Mouse (Mus musculus) stomach, postnatal 0 days (tissue): ENCODE measurements around the gene Tbxa2r. TPM values are rescaled to one million over a fixed set of nuclear protein-coding genes. Genes with fewer than 3 reads are reported as not detected.

ENCODE experiments used
- ATAC-seq: fragments of 200-750 bp; cut with Nextera tagmentation; 2 replicates; pipeline ENCODE4 v1.8.0; 2017; ENCODE audit not compliant: low FRiP score, low TSS enrichment
- DNase-seq: peaks from one replicate; pipeline ENCODE4 v3.0.0-alpha.2; 2016; ENCODE audit warnings: low spot score
- H3K27ac ChIP-seq: fragments of 300-500 bp; sonication (generic); replicated peaks from 2 replicates; pipeline ENCODE4 v1.5.1; 2014; ENCODE audit warnings: mild to moderate bottlenecking, control low read depth
- H3K27me3 ChIP-seq: fragments of 300-500 bp; sonication (generic); 2 replicates; pipeline ENCODE4 v1.6.1; 2014; ENCODE audit warnings: low read length; ENCODE audit not compliant: control insufficient read depth, insufficient read depth
- H3K36me3 ChIP-seq: fragments of 300-500 bp; sonication (generic); 2 replicates; pipeline ENCODE4 v1.6.1; 2014; ENCODE audit warnings: low read length, mixed read lengths; ENCODE audit not compliant: control insufficient read depth, insufficient read depth
- H3K4me1 ChIP-seq: fragments of 300-500 bp; sonication (generic); replicated peaks from 2 replicates; pipeline ENCODE4 v1.6.1; 2014; ENCODE audit warnings: antibody characterized with exemption; ENCODE audit not compliant: control insufficient read depth, insufficient read depth
- H3K4me2 ChIP-seq: fragments of 300-500 bp; sonication (generic); replicated peaks from 2 replicates; pipeline ENCODE4 v1.6.1; 2014; ENCODE audit warnings: low read depth, mild to moderate bottlenecking, control low read depth, moderate library complexity
- H3K4me3 ChIP-seq: fragments of 300-500 bp; sonication (generic); 2 replicates; pipeline ENCODE4 v1.5.1; 2014; ENCODE audit warnings: low read depth, low read length, control low read depth
- H3K9ac ChIP-seq: fragments of 300-500 bp; sonication (generic); 2 replicates; pipeline ENCODE4 v1.6.1; 2014; ENCODE audit warnings: mild to moderate bottlenecking, low read length, control low read depth, mixed read lengths
- H3K9me3 ChIP-seq: fragments of 300-500 bp; sonication (generic); 2 replicates; pipeline ENCODE4 v1.6.1; 2016; ENCODE audit warnings: low read length; ENCODE audit not compliant: control insufficient read depth
- CTCF ChIP-seq: IDR thresholded peaks from 2 replicates; pipeline ENCODE4 v1.5.1; 2016; ENCODE audit warnings: antibody characterized with exemption, low read depth, mild to moderate bottlenecking, moderate library complexity
- EP300 ChIP-seq: optimal IDR thresholded peaks from 2 replicates; pipeline ENCODE3; 2016; ENCODE audit warnings: antibody characterized with exemption
- WGBS: fragments of 180-500 bp; shearing (Covaris S2); extraction: QIAGEN DNeasy Blood & Tissue Kit; methylation state at CpG from one replicate; pipeline ENCODE4 v1.1.7; 2014; 5-methylcytosine and 5-hydroxymethylcytosine counted together
- polyA plus RNA-seq: library from polyadenylated mRNA; unstranded; fragments of >200 nt; fragmentation: Nextera tagmentation; extraction: Ambion mirVana; gene quantifications from 2 replicates; pipeline ENCODE4 v1.2.1, GENCODE M21; 2015

Gene Tbxa2r
- polyA plus RNA-seq, 1 experiment from 2014 or later: 20.2 TPM

DNA sequence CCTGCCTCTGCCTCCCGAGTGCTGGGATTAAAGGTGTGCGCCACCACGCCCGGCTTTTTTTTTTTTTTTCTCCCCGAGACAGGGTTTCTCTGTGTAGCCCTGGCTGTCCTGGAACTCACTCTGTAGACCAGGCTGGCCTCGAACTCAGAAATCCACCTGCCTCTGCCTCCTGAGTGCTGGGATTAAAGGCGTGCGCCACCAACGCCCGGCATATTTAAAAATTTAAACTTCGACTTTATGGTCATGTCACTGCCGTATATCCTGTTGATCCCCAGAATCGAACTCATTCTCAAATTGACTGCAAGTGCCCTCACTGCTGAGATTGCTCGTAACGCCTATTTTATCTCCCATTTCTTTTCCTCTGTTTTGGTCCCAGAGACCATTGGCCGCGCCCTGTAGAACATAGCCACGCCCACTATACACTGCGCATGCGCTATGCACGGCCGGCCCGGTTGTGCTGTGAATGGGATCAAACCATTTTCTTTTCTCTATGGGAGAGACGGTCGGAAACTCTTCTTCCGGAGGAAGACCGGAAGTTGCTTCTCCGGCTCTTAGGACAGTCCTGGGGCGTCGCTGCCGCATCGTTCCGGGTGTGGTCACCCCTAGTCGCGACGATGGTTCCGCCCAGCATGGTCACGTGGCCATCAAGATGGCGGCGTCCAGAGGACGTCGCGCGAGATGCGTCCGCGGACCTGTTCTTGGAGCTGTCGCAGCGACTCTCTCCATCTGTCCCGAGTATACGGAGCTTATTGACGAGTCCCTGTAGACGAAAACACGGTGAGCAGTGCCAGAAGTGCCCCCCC, 55.5 kb downstream of the Tbxa2r start, which contains the start of the genes Dohh and Gm48551:
Gene Dohh, plus strand, starts transcription at position 627 of the 803 bp plus-strand sequence.
Gene Gm48551, plus strand, starts transcription at position 665 of the 803 bp plus-strand sequence.
- Histone ChIP-seq H3K4me1 (peaks cover 8% of the 10 kb centered on the region; the same call in 1 of the 2 replicates), H3K4me3 (peak within 1 kb of the TSS; percentile 86), H3K4me2 (peak within 1 kb of the TSS; percentile 89), H3K27ac (peak within 1 kb of the TSS; percentile 95), H3K9me3 (no peaks in the 10 kb centered on the region), H3K27me3 (no peaks in the 10 kb centered on the region), H3K36me3 (peaks cover 15% of the 10 kb centered on the region; the same call in 1 of the 2 replicates), H3K9ac (peak within 1 kb of the TSS; percentile 92)
- 5% methylated on average over 49 of the region's 54 CpGs for WGBS
- peak; percentile 98 for DNase-seq
- TF ChIP-seq EP300 (peak; percentile 88), CTCF (no peak)
- peak; percentile 89 for ATAC-seq

DNA sequence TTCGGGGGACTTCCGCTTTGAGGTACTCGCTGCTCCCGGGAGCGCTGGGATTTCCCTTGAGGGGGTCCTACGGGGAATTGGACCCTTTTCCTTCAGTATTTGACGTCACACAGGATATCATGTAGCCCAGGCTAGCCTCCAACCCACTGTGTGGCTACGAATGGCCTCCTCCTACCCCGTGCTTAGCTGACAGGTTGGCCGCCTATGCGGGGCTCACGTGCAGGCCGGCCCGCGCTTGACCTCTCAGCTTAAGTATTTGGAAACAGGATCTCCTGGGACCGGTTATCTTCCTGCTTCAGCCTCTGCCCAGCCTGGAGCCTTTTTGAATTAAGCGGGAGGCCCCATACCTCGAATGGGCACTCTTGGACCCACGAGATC, 56.1 kb downstream of the Tbxa2r start:
- Histone ChIP-seq H3K9ac (peak overlapping the region; percentile 92), H3K4me2 (peak overlapping the region; percentile 89), H3K27me3 (no peaks in the 10 kb centered on the region), H3K4me1 (peaks cover 10% of the 10 kb centered on the region; the same call in 1 of the 2 replicates), H3K4me3 (peak overlapping the region; percentile 86), H3K27ac (peak overlapping the region; percentile 95), H3K36me3 (peaks cover 15% of the 10 kb centered on the region; the same call in 1 of the 2 replicates), H3K9me3 (no peaks in the 10 kb centered on the region)
- WGBS: 0% methylated on average over 19 of the region's 19 CpGs
- no peak for TF ChIP-seq EP300
- TF ChIP-seq CTCF: no peak
- ATAC-seq: peak; percentile 25
- peak; percentile 55 for DNase-seq

Other genes starting within 250 kb of the Tbxa2r start
- 9.3 and 10.4 TPM in 2 replicates for gene Creb3l3, start 229.9 kb upstream of the Tbxa2r start, polyA plus RNA-seq
- 135 and 142 TPM in 2 replicates for gene Map2k2, start 222.8 kb upstream of the Tbxa2r start, polyA plus RNA-seq
- gene Zbtb7a, start 193.5 kb upstream of the Tbxa2r start, polyA plus RNA-seq: 87.5 and 94.1 TPM in 2 replicates
- 18.7 and 20.9 TPM in 2 replicates for gene Pias4, start 160.8 kb upstream of the Tbxa2r start, polyA plus RNA-seq
- 337 and 380 TPM in 2 replicates for gene Eef2, start 152.1 kb upstream of the Tbxa2r start, polyA plus RNA-seq
- 44.6 and 51.8 TPM in 2 replicates for gene Dapk3, start 145.7 kb upstream of the Tbxa2r start, polyA plus RNA-seq
- gene 4930442H23Rik, start 144.9 kb upstream of the Tbxa2r start, polyA plus RNA-seq: 0.07 TPM in 1 of 2 replicates, not detected in the other
- 0.07 TPM in 1 of 2 replicates, not detected in the other for gene Nmrk2, start 126.7 kb upstream of the Tbxa2r start, polyA plus RNA-seq
- 0.64 and 0.91 TPM in 2 replicates for gene Atcay, start 97.9 kb upstream of the Tbxa2r start, polyA plus RNA-seq
- 2.1 and 3.2 TPM in 2 replicates for gene Zfr2, start 95.6 kb upstream of the Tbxa2r start, polyA plus RNA-seq
- 1.0 and 1.6 TPM in 2 replicates for gene Matk, start 75.8 kb upstream of the Tbxa2r start, polyA plus RNA-seq
- gene Mrpl54, start 61.8 kb upstream of the Tbxa2r start, polyA plus RNA-seq: 210 and 215 TPM in 2 replicates
- 30.5 and 34.6 TPM in 2 replicates for gene Apba3, start 61.8 kb upstream of the Tbxa2r start, polyA plus RNA-seq
- 42.5 and 46.0 TPM in 2 replicates for gene Tjp3, start 37.1 kb upstream of the Tbxa2r start, polyA plus RNA-seq
- 19.1 and 21.1 TPM in 2 replicates for gene Pip5k1c, start 35.8 kb upstream of the Tbxa2r start, polyA plus RNA-seq
- 16.2 and 16.6 TPM in 2 replicates for gene Cactin, start 7.6 kb upstream of the Tbxa2r start, polyA plus RNA-seq
- 0.06 and 0.10 TPM in 2 replicates for gene Gipc3, start 14.5 kb downstream of the Tbxa2r start, polyA plus RNA-seq
- 72.2 and 77.9 TPM in 2 replicates for gene Hmg20b, start 21.7 kb downstream of the Tbxa2r start, polyA plus RNA-seq
- gene Mfsd12, start 28.8 kb downstream of the Tbxa2r start, polyA plus RNA-seq: 7.4 and 7.9 TPM in 2 replicates
- gene 4930404N11Rik, start 37.1 kb downstream of the Tbxa2r start, polyA plus RNA-seq: 16.5 and 17.5 TPM in 2 replicates
- 51.4 and 51.6 TPM in 2 replicates for gene Fzr1, start 49.8 kb downstream of the Tbxa2r start, polyA plus RNA-seq
- gene Dohh, start 55.7 kb downstream of the Tbxa2r start, polyA plus RNA-seq: 59.4 and 63.0 TPM in 2 replicates
- gene Gm48551, start 55.7 kb downstream of the Tbxa2r start, polyA plus RNA-seq: 1.1 and 1.4 TPM in 2 replicates
- 0.29 and 0.36 TPM in 2 replicates for gene Gm48552, start 60.3 kb downstream of the Tbxa2r start, polyA plus RNA-seq
- gene Smim24, start 64.3 kb downstream of the Tbxa2r start, polyA plus RNA-seq: 205 and 239 TPM in 2 replicates
- 40.4 and 42.4 TPM in 2 replicates for gene Nfic, start 126.9 kb downstream of the Tbxa2r start, polyA plus RNA-seq
- 0.62 TPM in 2 replicates for gene Celf5, start 154.0 kb downstream of the Tbxa2r start, polyA plus RNA-seq
- gene Ncln, start 167.7 kb downstream of the Tbxa2r start, polyA plus RNA-seq: 37.0 and 38.3 TPM in 2 replicates
- 1.0 and 1.5 TPM in 2 replicates for gene S1pr4, start 171.4 kb downstream of the Tbxa2r start, polyA plus RNA-seq
- 9.8 and 10.1 TPM in 2 replicates for gene Gna15, start 195.5 kb downstream of the Tbxa2r start, polyA plus RNA-seq
- gene Gna11, start 216.5 kb downstream of the Tbxa2r start, polyA plus RNA-seq: 62.5 and 70.7 TPM in 2 replicates
- gene Aes, start 230.8 kb downstream of the Tbxa2r start, polyA plus RNA-seq: 429 and 495 TPM in 2 replicates
- 4.8 and 6.9 TPM in 2 replicates for gene Tle2, start 245.8 kb downstream of the Tbxa2r start, polyA plus RNA-seq